Mouse (Mus musculus) olfactory bulb, adult 2 months (tissue): ENCODE data around the gene Aldh1a2.

ENCODE experiments used
- CTCF ChIP-seq: fragments of 200-500 bp; IDR thresholded peaks from 2 replicates; pipeline ENCODE4 v1.5.1; 2012; ENCODE audit warnings: low read depth, mild to moderate bottlenecking, low read length, moderate library complexity; ENCODE audit not compliant: insufficient read depth
- POLR2A ChIP-seq: fragments of 200-500 bp; IDR thresholded peaks from 2 replicates; pipeline ENCODE4 v1.6.1; 2012; ENCODE audit warnings: mild to moderate bottlenecking, low read depth, low read length, moderate library complexity; ENCODE audit not compliant: insufficient read depth

GRCm38 (mm10) chr9:71175686-71176085 lies 39.9 kb upstream of the Aldh1a2 start:
- TF ChIP-seq POLR2A (no peak), CTCF (no peak)
